Mouse (Mus musculus): Measurements from ENCODE around the gene Itln1.
A peak's percentile ranks its signal among the peaks of the same experiment; 100 is the strongest.
"Not testable (repeated sequence)": the region's sequence is repeated elsewhere in the genome, so short reads cannot be mapped to it uniquely, and the experiment has no call there.

The Itln1 gene

DNA sequence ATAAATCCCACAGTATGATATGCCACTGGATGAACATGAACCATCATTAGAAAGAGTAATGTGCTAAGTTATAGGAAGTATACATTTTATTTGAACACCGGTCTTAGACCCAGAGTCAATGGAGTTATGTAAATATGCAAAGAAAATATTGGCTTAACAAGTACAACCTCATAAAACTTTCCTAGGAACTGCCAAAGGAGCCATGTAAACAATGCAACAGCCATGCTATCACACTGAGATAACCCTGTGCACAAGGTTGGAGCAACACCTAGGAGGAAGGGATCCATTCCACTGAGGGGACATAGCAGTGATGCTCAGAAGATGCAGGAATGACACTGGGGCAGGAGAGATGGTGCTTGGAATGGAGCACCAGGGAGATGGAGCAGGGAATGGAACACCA is 21.3 kb downstream of the Itln1 start:
- no peak for DNase-seq (ENCODE audit: low read depth, low spot score)

DNA sequence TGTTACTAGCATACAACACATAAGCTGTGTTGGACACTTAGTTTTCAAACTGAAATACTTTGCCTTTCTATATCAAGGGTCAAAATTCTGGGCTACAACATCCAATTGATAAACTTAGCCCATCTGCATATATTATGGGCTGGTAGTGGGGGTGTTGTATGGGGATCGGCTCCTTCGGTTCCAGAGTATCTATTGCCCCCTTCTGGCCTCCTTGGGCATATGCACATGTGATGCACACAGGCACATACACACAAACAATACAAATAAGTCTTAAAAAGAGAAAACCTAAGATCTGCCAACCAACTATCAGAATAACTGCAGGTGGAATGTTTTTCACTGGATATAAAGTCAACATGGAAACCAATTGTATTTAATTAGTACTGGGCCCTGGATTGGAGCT is 21.9 kb downstream of the Itln1 start:
- DNase-seq (ENCODE audit: low read depth, low spot score) = no peak

DNA sequence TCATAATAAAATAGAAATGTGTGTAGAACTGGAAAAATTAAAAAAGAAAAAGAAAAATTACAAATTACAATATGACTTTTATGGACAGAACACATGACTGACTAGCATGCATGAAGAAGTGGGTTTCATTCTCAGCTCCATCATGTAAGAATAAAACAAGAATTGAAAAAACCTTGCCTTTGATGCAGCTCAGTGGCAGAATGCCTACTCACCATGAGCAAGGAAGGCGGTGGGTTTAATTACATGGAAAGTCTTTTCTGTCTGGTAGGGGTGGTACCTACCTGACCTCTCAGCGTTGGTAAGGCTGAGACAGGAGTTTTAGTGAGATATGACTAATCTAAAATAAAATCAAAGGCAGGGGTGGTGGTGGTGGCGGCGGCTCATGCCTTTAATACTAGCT is 30.5 kb downstream of the Itln1 start:
- DNase-seq (ENCODE audit: low read depth, low spot score) = no peak

DNA sequence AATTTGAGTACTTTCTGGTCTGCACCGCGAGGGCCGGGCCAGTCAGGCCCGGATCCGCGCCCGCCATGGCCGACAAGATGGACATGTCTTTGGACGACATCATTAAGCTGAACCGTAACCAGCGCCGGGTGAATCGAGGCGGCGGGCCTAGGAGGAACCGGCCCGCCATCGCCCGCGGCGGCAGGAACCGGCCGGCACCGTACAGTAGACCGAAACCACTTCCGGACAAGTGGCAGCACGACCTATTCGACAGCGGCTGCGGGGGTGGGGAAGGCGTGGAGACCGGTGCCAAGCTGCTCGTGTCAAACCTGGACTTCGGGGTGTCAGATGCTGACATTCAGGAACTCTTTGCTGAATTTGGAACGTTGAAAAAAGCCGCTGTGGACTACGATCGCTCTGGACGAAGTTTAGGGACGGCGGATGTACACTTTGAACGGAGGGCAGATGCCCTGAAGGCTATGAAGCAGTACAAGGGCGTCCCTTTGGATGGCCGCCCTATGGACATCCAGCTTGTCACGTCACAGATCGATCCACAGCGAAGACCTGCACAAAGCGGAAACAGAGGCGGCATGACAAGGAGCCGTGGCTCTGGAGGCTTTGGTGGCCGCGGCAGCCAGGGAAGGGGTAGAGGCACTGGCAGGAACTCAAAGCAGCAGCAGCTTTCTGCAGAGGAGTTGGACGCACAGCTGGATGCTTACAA is 31.4 kb downstream of the Itln1 start:
- DNase-seq (ENCODE audit: low read depth, low spot score) = peak; percentile 24

DNA sequence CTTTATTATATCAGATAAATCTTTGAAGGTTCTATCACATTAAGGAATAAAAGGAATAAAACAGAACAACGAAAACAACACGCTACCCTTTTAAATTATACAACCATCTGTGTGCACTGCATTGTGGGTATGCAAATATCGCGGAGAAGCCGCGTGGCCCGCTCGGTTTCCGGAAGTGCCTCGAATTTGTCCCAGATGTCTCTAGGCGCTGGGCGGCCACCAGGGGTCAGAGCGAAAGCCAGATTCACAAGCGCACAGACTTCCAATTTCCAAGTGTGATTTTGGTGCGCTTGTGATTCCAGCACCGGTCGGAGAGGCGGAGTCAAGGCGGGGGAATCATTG is 31.9 kb downstream of the Itln1 start, which contains the start of gene Alyref2:
Gene Alyref2 (plus strand): TSS at position 229 of the 342 bp plus-strand sequence.
- DNase-seq (ENCODE audit: low read depth, low spot score) = peak; percentile 89

DNA sequence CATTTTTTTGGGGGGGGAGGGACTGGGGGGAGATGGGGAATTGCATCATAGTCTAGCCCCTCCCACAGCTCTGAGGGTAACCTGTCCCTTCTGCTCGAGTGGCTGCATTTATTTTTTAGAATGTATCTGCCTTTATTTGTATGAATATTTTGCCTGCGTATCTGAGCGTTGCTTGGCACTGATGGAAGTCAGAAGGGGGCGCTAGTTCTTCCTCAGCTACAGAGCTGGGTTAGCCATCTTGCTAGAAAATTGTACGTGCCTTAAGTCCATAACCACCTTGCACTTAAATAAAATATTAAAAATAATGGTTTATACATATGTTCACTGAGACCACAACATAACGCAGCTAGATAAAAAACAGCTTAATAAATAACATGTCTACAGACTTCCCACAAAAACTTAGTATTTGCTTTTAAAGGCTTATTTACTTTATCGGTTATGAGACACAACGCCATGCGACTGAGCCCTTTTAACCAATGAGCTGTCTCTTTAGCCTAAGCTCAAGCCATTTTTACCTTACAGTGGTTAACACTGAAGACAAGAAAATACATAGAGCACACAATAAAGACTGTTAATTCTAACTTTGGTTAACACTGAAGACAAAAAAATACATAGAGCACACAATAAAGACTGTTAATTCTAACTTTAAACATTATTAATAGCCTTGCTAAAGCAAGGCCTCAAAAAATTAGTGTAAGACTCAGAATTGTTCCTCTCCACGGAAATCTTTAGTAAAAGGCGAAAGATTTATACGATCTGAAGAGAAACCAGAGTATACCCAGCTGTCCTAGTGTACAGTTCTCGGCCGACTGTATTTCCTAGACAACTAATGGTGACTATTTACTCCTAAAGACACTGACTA is 32.5 kb downstream of the Itln1 start:
- DNase-seq (ENCODE audit: low read depth, low spot score) = peak; percentile 42

DNA sequence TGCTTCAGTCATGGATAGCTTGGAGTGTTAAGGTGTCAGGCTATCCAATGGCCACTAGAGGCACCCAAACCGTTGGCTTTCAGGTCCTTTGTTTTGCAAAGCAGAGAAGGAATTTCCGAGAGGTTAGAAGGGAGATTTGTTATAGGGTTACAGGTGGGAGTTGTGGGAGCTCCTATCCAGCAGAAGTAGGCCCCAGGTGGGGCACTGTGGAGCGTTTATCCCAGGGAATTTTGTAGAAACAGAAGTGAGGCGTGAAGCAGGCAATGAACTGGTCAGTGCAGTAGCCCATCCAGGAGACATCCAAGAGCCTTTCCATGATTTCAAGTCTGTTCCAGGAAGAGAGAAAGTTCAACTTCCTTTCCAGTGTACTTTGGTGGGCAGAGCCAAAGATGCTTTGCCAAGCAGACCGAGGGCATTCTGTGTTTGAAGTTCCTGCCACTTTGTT is 33.4 kb downstream of the Itln1 start:
- DNase-seq (ENCODE audit: low read depth, low spot score) = no peak

DNA sequence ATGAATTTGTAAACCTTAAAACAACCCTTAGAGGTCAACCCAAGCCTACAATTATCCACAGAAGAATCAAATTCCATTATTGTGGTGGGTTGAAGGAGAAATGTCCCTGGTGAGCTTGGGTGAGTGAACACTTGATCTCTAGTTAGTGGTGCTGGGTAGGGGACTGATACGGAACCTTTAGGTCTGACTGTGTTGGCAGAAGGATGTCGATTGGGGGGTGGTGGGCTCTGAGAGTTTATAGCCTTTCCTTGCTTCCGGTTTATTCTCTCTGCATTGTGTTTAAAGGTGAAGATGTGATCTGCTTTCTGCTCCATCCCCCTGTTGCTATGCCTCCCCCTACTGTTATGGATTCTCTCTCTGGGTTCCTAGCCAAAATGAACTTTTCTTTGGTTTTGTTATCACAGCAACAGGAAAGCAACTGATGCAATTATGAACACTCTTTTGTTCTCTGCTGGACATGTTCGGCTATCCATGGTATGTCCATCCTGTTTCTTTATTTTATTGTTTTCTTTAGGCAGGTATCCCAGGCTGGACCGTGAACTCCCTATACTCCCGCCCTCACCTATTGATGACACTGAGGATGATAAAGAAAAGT is 34.0 kb downstream of the Itln1 start:
- DNase-seq (ENCODE audit: low read depth, low spot score) = no peak

DNA sequence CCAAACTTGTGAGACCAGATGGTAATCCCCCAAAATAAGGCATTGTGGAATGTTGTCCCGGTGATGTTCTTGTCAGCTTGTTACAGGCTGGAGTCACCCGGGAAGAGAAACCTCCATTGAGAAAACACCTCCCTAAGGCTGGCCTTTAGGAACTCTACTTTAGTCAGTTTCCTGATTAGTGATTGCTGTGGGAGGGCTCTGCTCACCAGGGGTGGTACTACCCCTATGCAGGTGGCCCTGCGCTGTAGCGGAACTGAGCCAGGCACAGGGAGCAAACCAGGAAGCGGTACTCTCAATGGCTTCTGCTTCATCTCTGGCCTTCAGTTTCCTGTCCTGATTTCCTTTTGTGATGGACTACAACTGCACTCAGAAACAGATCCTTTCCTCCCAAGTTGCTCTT is 35.2 kb downstream of the Itln1 start:
- DNase-seq (ENCODE audit: low read depth, low spot score) = no peak

DNA sequence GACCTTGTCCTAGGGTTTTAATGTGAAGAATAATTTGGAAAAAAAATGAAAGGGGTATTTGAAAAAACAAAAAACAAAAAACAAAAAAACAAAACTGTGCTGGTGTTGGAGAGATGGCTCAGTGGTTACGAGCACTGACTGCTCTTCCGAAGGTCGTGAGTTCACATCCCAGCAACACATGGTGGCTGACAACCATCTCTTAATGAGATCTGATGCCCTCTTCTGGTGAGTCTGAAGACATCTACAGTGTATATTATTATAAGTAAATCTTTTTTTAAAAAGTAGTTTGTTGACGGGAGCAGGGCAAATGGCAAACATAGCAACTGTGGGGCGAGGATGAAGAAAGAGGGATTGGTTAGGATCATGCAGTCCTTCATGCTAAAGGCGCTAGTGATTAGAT is 39.7 kb downstream of the Itln1 start:
- DNase-seq (ENCODE audit: low read depth, low spot score) = no peak

DNA sequence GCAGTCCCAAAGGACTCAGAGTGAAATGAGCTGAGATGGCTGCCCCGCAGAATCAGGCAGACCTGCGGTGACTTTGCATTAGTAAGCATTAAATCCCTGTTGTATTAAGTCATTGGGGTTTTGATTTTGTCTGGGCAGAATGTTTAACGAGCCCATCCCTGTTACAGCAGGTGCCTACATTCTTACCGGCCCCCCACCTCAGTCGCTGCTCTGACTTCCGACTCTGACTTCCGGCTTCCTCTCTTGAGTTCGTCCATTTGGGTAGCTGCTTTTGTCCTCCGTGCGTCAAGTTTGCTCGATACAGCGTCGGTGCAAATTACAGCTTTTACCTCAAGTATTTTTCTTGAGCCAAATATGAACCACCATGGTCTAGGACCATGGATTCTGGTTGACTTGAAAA is 40.9 kb downstream of the Itln1 start:
- no peak for DNase-seq (ENCODE audit: low read depth, low spot score)

DNA sequence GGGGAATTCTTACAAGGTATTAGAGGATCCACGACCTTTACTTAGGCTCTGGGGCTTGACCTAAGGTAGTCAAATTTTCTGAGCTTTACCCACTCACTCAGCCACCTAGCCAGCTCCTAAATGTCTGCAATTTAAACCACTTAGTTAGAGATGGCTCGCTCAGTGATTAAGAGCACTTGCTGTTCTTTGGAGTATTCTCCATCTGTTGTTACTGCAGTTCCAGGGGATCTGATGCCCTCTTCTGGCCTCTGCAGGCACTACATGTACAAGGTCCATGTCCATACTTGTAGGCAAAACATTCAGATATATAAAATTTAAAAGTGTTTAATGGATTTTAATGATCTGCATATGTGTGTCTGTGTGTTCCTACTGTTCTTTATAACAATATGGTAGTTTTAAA is 56.1 kb downstream of the Itln1 start:
- DNase-seq (ENCODE audit: low read depth, low spot score) = peak; percentile 43

DNA sequence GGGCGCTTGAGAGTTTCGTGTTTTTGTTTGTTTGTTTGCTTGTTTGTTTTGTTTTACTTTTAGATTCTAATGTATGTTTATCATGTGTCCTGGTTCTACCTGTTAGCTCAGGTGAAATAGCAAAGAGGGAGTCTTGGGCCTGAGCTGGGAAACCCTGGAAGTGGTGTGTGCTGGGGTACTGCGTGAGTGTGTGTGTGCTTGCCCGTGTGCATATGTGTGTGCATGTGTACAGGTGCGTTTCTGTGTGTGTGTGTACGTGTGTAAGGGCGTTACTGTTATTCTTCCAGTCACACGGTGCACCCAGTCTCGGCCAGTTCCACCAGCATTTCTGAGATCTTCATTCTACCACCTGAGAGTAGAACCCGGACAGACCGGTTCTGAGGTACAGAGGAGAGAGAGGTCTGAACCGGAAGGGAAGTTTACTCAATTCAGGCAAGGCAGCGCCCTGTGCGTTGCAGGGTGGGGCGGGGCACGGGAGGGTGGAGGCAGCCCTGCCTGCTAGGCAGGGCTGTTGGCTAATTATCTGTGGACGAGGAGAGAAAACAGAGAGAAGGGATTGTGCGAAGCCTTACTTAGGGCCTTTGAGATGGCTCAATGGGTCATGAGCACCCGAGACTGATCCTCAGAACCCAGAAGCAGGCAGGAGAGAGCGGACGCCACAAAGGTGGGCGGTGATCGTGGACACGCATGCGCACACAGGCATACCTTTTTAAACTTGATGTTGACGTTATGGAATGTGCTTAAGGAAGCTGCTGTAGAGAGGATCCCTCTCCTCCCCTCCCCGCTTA is 57.1 kb downstream of the Itln1 start:
- no peak for DNase-seq (ENCODE audit: low read depth, low spot score)

DNA sequence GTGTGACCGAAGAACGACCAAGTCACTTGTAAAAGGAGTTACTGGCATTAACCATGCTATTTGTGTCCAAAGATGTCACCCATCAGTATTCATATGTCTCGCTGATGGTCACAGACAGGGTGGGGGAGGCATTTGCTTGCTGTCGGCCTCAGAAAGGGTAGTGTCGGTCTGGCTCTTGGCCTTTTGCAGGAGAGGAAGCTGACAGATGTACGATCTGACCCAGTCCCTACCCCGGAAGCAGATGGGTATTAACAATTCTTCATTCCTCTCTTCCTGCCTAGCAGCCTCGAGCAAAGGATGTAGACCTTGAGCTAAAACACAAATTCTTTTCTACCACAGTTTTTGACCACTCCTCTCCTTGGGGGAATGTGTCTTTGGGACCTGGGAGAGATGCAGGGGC is 58.0 kb downstream of the Itln1 start:
- no peak for DNase-seq (ENCODE audit: low read depth, low spot score)

DNA sequence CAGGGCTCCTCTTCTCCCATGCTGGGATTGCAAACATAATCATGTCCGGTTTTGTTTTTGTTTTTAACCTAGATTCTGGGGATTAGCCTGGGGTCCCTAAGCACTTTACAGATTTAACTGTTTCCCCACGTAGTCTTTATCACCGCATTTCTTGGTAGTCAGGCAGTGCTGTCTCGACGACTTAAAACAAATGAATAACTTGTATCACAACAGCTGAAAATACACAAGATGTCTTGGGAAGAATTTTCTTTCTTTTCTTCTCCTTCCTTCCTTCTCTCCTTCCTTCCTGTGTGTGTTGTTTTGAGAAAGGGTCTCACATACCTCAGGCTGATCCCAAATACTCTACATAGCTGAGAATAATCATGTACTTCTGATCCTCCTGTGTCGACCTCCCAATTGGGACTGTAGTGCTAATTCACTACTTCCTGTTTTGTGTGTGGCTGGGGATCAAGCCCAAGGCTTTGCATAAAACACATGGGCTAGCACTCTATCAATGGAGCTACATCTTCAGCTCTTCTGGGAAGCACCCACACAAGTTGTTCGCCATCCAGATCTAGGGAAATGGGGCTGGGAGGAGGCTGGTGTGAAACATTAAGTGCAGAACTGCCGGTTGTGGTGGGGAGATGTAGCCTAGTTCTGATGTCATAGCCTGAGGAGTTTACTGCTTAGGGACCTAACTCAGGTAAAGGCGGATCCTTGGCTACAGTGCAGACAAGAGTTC is 61.0 kb downstream of the Itln1 start:
- no peak for DNase-seq (ENCODE audit: low read depth, low spot score)

DNA sequence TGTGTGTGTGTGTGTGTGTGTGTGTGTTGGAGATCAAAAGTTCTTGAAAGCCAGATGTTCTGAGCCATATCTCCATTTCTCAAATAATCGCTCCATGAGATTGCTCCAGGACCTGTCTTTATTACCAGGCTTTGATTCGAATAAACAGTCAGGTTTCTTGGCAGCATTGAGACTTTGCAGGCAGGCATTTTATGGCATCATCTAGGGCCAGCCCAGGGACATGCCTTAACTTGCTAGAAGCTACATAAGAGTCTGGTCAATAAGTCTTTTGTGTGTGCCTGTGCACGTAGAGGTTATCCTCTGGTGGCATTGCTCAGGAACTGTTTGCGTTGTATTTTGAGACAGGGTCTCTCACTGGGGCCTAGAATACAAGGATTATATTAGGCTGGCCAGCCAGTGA is 61.6 kb downstream of the Itln1 start:
- DNase-seq (ENCODE audit: low read depth, low spot score) = no peak

DNA sequence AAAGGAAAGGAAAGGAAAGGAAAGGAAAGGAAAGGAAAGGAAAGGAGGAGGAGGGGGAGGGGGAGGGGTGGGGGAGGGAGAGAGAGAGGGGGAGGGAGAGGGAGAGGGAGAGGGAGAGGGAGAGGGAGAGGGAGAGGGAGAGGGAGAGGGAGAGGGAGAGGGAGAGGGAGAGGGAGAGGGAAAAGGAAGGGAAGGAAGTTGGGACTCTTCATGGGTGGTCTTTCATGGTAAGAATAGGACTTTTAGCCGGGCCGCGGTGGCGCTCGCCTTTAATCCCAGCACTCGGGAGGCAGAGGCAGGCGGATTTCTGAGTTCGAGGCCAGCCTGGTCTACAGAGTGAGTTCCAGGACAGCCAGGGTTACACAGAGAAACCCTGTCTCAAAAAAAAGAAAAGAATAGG is 63.2 kb downstream of the Itln1 start:
- not testable (repeated sequence) for DNase-seq (ENCODE audit: low read depth, low spot score)

DNA sequence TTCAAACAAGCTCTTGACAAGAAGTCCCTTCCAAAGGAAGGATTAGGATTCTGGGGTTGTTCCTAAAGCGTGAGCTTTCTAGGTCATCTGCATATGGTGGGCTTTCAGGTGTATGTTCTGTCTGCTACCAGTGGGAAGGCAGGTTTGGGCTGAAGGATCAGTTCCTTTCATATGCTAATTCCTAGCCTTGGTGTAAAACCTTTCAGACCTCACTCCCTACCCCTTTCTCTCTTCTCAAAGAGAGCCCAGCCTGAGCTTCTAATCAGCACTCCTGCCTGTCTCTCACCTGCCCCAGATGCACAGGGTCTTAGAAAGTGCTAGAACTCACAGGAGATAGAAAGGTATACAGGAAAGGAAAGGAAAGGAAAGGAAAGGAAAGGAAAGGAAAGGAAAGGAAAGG is 63.6 kb downstream of the Itln1 start:
- no peak for DNase-seq (ENCODE audit: low read depth, low spot score)

DNA sequence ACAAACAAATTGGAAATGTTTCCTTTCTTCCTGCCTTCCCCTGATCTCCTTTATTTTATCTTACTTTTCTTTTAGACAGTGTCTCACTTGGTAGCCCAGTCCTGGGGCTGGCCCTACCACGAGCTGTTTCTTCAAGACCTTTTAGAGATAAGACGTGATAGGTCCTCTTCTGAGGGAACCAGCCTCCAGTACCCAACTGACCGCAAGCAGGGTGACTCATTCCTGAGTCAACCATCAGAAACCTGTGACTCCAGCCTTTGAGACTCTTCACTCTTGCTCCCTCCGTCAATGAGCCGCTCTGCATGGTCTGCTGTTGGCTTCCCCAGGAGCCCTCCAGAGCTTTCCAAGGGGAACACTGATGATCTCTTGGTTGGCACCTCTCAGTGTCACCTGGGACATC is 64.2 kb downstream of the Itln1 start:
- DNase-seq (ENCODE audit: low read depth, low spot score) = no peak

DNA sequence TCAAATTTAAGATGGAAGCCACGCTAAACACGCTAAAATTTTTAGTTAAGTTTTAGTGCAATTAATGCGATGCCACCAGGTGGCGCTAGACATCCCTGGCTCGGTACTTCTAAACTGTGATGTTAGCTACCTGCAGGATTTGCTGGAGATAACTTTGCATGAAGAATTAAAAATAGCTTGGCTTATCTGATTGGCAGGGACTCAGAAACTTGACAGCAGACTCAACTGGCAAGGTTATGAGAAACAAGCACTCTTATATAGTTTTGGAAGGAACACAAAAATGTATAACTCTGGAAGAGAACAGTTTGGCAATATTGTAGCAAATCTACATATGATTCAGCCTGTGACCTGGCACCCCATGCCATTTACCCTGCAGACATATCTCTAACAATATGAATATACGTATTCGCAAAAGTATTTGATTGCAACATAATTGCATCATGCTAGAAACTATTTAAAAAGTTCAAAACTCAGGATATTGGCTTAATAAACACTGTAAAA is 64.7 kb downstream of the Itln1 start:
- DNase-seq (ENCODE audit: low read depth, low spot score) = peak; percentile 40

DNA sequence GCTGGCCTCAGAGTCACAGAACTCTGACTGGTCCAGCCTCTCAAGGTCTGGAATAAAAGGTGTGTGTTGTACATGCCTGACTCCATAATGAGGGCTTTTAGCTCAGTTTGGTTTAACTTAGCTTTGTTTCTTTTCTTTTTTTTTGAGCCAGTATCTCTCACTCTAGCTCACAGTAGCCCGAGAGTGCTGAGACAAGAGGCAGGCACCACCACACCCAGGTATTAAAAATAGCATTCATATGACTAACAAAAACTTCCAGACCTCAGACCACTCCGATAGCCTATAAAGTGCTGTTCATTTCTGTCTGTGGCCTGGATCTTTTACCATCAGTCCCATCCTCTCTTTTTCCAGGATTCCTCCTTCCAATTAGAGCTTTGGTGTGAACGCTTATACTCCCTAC is 65.4 kb downstream of the Itln1 start:
- DNase-seq (ENCODE audit: low read depth, low spot score) = no peak
